Mouse (Mus musculus): Measurements from ENCODE around the gene Sbk3.
A peak's percentile ranks its signal among the peaks of the same experiment; 100 is the strongest.
"Not testable (repeated sequence)": the region's sequence is repeated elsewhere in the genome, so short reads cannot be mapped to it uniquely, and the experiment has no call there.

The Sbk3 gene

GRCm38 (mm10) chr7:4971068-4971467 lies at the start of gene Sbk3:
Gene Sbk3 (minus strand): TSS chr7:4971168.
- DNase-seq: no peak

GRCm38 (mm10) chr7:5020685-5021084 lies 49.7 kb upstream of the Sbk3 start:
- DNase-seq: no peak

GRCm38 (mm10) chr7:5020000-5020681 lies 49.2 kb upstream of the Sbk3 start, which contains the start of the genes Zfp865 and Ccdc106:
Gene Zfp865 (plus strand): TSS chr7:5020376.
Gene Ccdc106 (plus strand): TSS chr7:5020553.
- peak; percentile 100 for DNase-seq

- not testable (repeated sequence) for DNase-seq
These were observed 48.6 kb upstream of the Sbk3 start for GRCm38 (mm10) chr7:5019576-5019975.

- DNase-seq: no peak
These were observed 47.0 kb upstream of the Sbk3 start for GRCm38 (mm10) chr7:5017931-5018330.

- DNase-seq: peak; percentile 42
These were observed 46.4 kb upstream of the Sbk3 start for GRCm38 (mm10) chr7:5017352-5017751.

GRCm38 (mm10) chr7:5016920-5017319 lies 46.0 kb upstream of the Sbk3 start:
- DNase-seq: no peak

- DNase-seq: no peak
These were observed 45.1 kb upstream of the Sbk3 start for GRCm38 (mm10) chr7:5016057-5016456.

GRCm38 (mm10) chr7:5015118-5016001 lies 44.4 kb upstream of the Sbk3 start, which contains the start of gene Gm44973:
Gene Gm44973 (plus strand): TSS chr7:5015496.
- peak; percentile 99 for DNase-seq

GRCm38 (mm10) chr7:5014251-5015117 lies 43.5 kb upstream of the Sbk3 start, which contains the start of the genes Zfp524 and Fiz1:
Gene Zfp524 (plus strand): TSS chr7:5014415.
Gene Fiz1 (minus strand): TSS chr7:5014697.
- DNase-seq: peak; percentile 98

- no peak for DNase-seq
These were observed 41.9 kb upstream of the Sbk3 start for GRCm38 (mm10) chr7:5012681-5013513.

GRCm38 (mm10) chr7:5008229-5008628 lies 37.3 kb upstream of the Sbk3 start:
- DNase-seq: no peak

- not testable (repeated sequence) for DNase-seq
These were observed 31.9 kb upstream of the Sbk3 start for GRCm38 (mm10) chr7:5002876-5003275.

- peak; percentile 45 for DNase-seq
These were observed 28.9 kb upstream of the Sbk3 start for GRCm38 (mm10) chr7:4999876-5000275.

- no peak for DNase-seq
These were observed 26.0 kb upstream of the Sbk3 start for GRCm38 (mm10) chr7:4996934-4997333.

GRCm38 (mm10) chr7:4996003-4996895 lies 25.3 kb upstream of the Sbk3 start, which contains the start of gene Zfp579:
Gene Zfp579 (minus strand): TSS chr7:4996158.
- peak; percentile 96 for DNase-seq

- no peak for DNase-seq
These were observed 24.5 kb upstream of the Sbk3 start for GRCm38 (mm10) chr7:4995268-4996002.

GRCm38 (mm10) chr7:4993999-4994788 lies 23.2 kb upstream of the Sbk3 start:
- no peak for DNase-seq

Data from kidney, postnatal 10 days (tissue).